24 mouse cellular contexts compared by ENCODE assay signal in genomic region chr6:127019254-127019653, GRCm38 (mm10). TPM values are rescaled to one million over a fixed set of nuclear protein-coding genes. Genes with fewer than 3 reads are reported as not detected.
DNase-seq lines count a peak whose midpoint lies in the region; ATAC-seq and TF ChIP-seq lines count a peak whose summit lies in the region.
"Had no signal": no experiment of that assay in that cellular context is flagged by ENCODE, and none has a peak within 500 bp of the region (broad histone marks: within the 10 kb centered on the region; RNA-seq: fewer than 3 reads in every experiment).

No protein-coding gene starts in this region.

- peak overlapping the region; percentile 37 for H3K4me2 ChIP-seq in heart, embryonic 11.5 days
- H3K4me2 ChIP-seq in neural tube, embryonic 12.5 days (replicated peaks), result 0 out of 2 replicates have a peak overlapping the region, but pooled peaks have one; percentile 2
- H3K4me2 ChIP-seq in neural tube, embryonic 15.5 days, result no peak overlapping the region
- H3K4me2 ChIP-seq: forebrain, embryonic 13.5 days; midbrain, embryonic 12.5 days had no signal

- intact Hi-C loops in left cerebral cortex, postnatal 36 days (cut with DNase I), result no loop called here

- H3K27ac ChIP-seq in heart, embryonic 11.5 days (ENCODE audit: low read depth, low read length), result no peak overlapping the region
- H3K27ac ChIP-seq in neural tube, embryonic 12.5 days, result no peak overlapping the region
- H3K27ac ChIP-seq in neural tube, embryonic 15.5 days (replicated peaks), result no peak overlapping the region
- peak overlapping the region; percentile 52 for H3K27ac ChIP-seq in embryonic facial prominence, embryonic 10.5 days (replicated peaks)
- H3K27ac ChIP-seq in layer of hippocampus, adult 2 months, result no peak overlapping the region
- H3K27ac ChIP-seq: forebrain, embryonic 13.5 days; liver, embryonic 14.5 days; midbrain, embryonic 12.5 days had no signal

- WGBS in heart, embryonic 11.5 days (ENCODE audit: insufficient replicate concordance), result 2% methylated on average over 6 of the region's 6 CpGs
- WGBS in neural tube, embryonic 12.5 days, result 5% methylated on average over 6 of the region's 6 CpGs
- whole genome bisulfite sequencing in neural tube, embryonic 15.5 days, result 3% methylated on average over 6 of the region's 6 CpGs
- WGBS in embryonic facial prominence, embryonic 10.5 days, result 3% methylated on average over 6 of the region's 6 CpGs

- TF ChIP-seq CTCF in layer of hippocampus, adult 2 months (conservative IDR thresholded peaks at IDR 0.05), result no peak

- H3K9me3 ChIP-seq in heart, embryonic 11.5 days (replicated peaks; ENCODE audit: control insufficient read depth, low read length), result no peaks in the 10 kb centered on the region
- H3K9me3 ChIP-seq in neural tube, embryonic 12.5 days, result no peaks in the 10 kb centered on the region
- H3K9me3 ChIP-seq in neural tube, embryonic 15.5 days (replicated peaks), result no peaks in the 10 kb centered on the region
- no peaks in the 10 kb centered on the region for H3K9me3 ChIP-seq in embryonic facial prominence, embryonic 10.5 days
- H3K9me3 ChIP-seq: forebrain, embryonic 13.5 days; G1E; midbrain, embryonic 12.5 days had no signal

- peaks cover 20% of the 10 kb centered on the region for H3K4me1 ChIP-seq in heart, embryonic 11.5 days (ENCODE audit: control insufficient read depth, insufficient read depth, low read length)
- H3K4me1 ChIP-seq in neural tube, embryonic 12.5 days, result peaks cover 15% of the 10 kb centered on the region
- H3K4me1 ChIP-seq in neural tube, embryonic 15.5 days, result peaks cover 13% of the 10 kb centered on the region; the same call in 1 of the 2 replicates
- H3K4me1 ChIP-seq in embryonic facial prominence, embryonic 10.5 days, result peaks cover 23% of the 10 kb centered on the region

- H3K27me3 ChIP-seq in heart, embryonic 11.5 days (ENCODE audit: control insufficient read depth, insufficient read depth, low read length), result peaks cover 4% of the 10 kb centered on the region; the same call in 1 of the 2 replicates
- H3K27me3 ChIP-seq in neural tube, embryonic 12.5 days (replicated peaks), result peaks cover 6% of the 10 kb centered on the region; the same call in 1 of the 2 replicates
- no peaks in the 10 kb centered on the region; the same call in none of the 2 replicates for H3K27me3 ChIP-seq in neural tube, embryonic 15.5 days (replicated peaks)
- peaks cover 40% of the 10 kb centered on the region for H3K27me3 ChIP-seq in embryonic facial prominence, embryonic 10.5 days (replicated peaks; ENCODE audit: low read depth, poor library complexity, severe bottlenecking)

- DNase-seq in heart, adult 11 months, result no peak
- DNase-seq in embryonic facial prominence, embryonic 10.5 days (ENCODE audit: low spot score), result peak; percentile 19
- peak; percentile 51 for DNase-seq in mesoderm, embryonic 11.5 days (ENCODE audit: low read depth, low spot score)
- no peak for DNase-seq in left cerebral cortex, postnatal 36 days (ENCODE audit: low spot score in 2 of 2)
- no peak for DNase-seq in layer of hippocampus, adult 2 months (ENCODE audit: low spot score in 2 of 2)
- DNase-seq: adrenal gland, postnatal 14 days; cerebellum, adult 9-10 months; lung, postnatal 14 days; right cerebral cortex, postnatal 25 days; thymus, postnatal 4 days had no signal

- H3K9ac ChIP-seq in heart, embryonic 11.5 days (ENCODE audit: low read depth, low read length), result peak overlapping the region; percentile 39; the same call in 1 of the 2 replicates
- H3K9ac ChIP-seq in neural tube, embryonic 12.5 days, result no peak overlapping the region
- no peak overlapping the region for H3K9ac ChIP-seq in neural tube, embryonic 15.5 days (replicated peaks)
- H3K9ac ChIP-seq: forebrain, embryonic 13.5 days; liver, embryonic 14.5 days; midbrain, embryonic 12.5 days had no signal

- H3K4me3 ChIP-seq in heart, embryonic 11.5 days (ENCODE audit: low read depth, low read length), result no peak overlapping the region
- H3K4me3 ChIP-seq in neural tube, embryonic 12.5 days, result no peak overlapping the region
- H3K4me3 ChIP-seq in neural tube, embryonic 15.5 days (replicated peaks), result no peak overlapping the region
- H3K4me3 ChIP-seq in embryonic facial prominence, embryonic 10.5 days, result peak overlapping the region; percentile 34; the same call in 1 of the 2 replicates
- H3K4me3 ChIP-seq in layer of hippocampus, adult 2 months, result no peak overlapping the region
- H3K4me3 ChIP-seq: forebrain, embryonic 13.5 days; midbrain, embryonic 12.5 days; myocyte had no signal

- no peaks in the 10 kb centered on the region for H3K36me3 ChIP-seq in heart, embryonic 11.5 days (ENCODE audit: control insufficient read depth, insufficient read depth, low read length)
- H3K36me3 ChIP-seq in neural tube, embryonic 12.5 days, result no peaks in the 10 kb centered on the region
- no peaks in the 10 kb centered on the region for H3K36me3 ChIP-seq in neural tube, embryonic 15.5 days
- no peaks in the 10 kb centered on the region for H3K36me3 ChIP-seq in embryonic facial prominence, embryonic 10.5 days (replicated peaks)
- H3K36me3 ChIP-seq: G1E; midbrain, embryonic 12.5 days had no signal

- 0 out of 2 replicates have a peak, but pooled peaks have one; percentile 12 for ATAC-seq in heart, embryonic 11.5 days (replicated peaks; ENCODE audit: insufficient number of reproducible peaks, low FRiP score, low TSS enrichment)
- no peak for ATAC-seq in neural tube, embryonic 12.5 days (ENCODE audit: low FRiP score, low read depth)
- ATAC-seq in neural tube, embryonic 15.5 days (ENCODE audit: low FRiP score), result no peak
- ATAC-seq: forebrain, embryonic 13.5 days had no signal

RNA-seq across cellular contexts. Expression of gene Fgf6, which starts 3.9 kb away (rescaled TPM):
- polyA plus RNA-seq in heart, embryonic 11.5 days (2014; fragmentation: Nextera tagmentation; extraction: Ambion mirVana), result 0.09 and 0.18 TPM in 2 replicates
- polyA plus RNA-seq in neural tube, embryonic 12.5 days (2016; fragmentation: Nextera tagmentation; extraction: Ambion mirVana), result 0.13 and 0.34 TPM in 2 replicates
- 0.05 and 0.10 TPM in 2 replicates for polyA plus RNA-seq in neural tube, embryonic 15.5 days (2015; fragmentation: Nextera tagmentation; extraction: Ambion mirVana)
- 0.02 TPM in 1 of 2 replicates, not detected in the other for polyA plus RNA-seq in embryonic facial prominence, embryonic 10.5 days (2016; fragmentation: Nextera tagmentation; extraction: Ambion mirVana)
- not detected for total RNA-seq in left cerebral cortex, postnatal 36 days (2021)
- total RNA-seq in layer of hippocampus, adult 2 months (2021), result not detected
- total RNA-seq: adrenal gland, postnatal 14 days; granulocyte monocyte progenitor cell, adult 5-6 weeks; hematopoietic stem cell, adult 5-6 weeks; left cerebral cortex, postnatal 10 days had no signal
- polyA plus RNA-seq: forebrain, embryonic 13.5 days; G1E; liver, embryonic 14.5 days; midbrain, embryonic 12.5 days; myocyte had no signal

RNA-seq across cellular contexts. Expression of gene Fgf23, which starts 53.4 kb away (rescaled TPM):
- 0.24 TPM in 1 of 2 replicates, not detected in the other for polyA plus RNA-seq in heart, embryonic 11.5 days (2014; fragmentation: Nextera tagmentation; extraction: Ambion mirVana)
- not detected in 2 replicates for polyA plus RNA-seq in neural tube, embryonic 12.5 days (2016; fragmentation: Nextera tagmentation; extraction: Ambion mirVana)
- polyA plus RNA-seq in neural tube, embryonic 15.5 days (2015; fragmentation: Nextera tagmentation; extraction: Ambion mirVana), result 0.13 TPM in 1 of 2 replicates, not detected in the other
- 0.08 and 0.16 TPM in 2 replicates for polyA plus RNA-seq in embryonic facial prominence, embryonic 10.5 days (2016; fragmentation: Nextera tagmentation; extraction: Ambion mirVana)
- 1 to 10 TPM in 1 of 2 experiments, under 1 TPM in 1; 0.39 to 1.1 TPM for total RNA-seq in left cerebral cortex, postnatal 36 days (2021)
- total RNA-seq in layer of hippocampus, adult 2 months (2021), result under 1 TPM; 0.25 to 0.46 TPM
- total RNA-seq: adrenal gland, postnatal 14 days; granulocyte monocyte progenitor cell, adult 5-6 weeks; hematopoietic stem cell, adult 5-6 weeks had no signal
- polyA plus RNA-seq: embryonic facial prominence, embryonic 11.5 days; forebrain, embryonic 13.5 days; G1E; kidney, embryonic 16.5 days; liver, embryonic 14.5 days; midbrain, embryonic 12.5 days; myocyte; testis, adult 2 months had no signal

Comparison
In these comparisons a context has a peak if more than half of its experiments do, and no peak if none do; other contexts are left out.
1. DNase-seq: peak in embryonic facial prominence, embryonic 10.5 days (single experiment) and mesoderm, embryonic 11.5 days (single experiment); none in heart, adult 11 months (single experiment), left cerebral cortex, postnatal 36 days (0 of 2) and layer of hippocampus, adult 2 months (0 of 2).